Mouse (Mus musculus) forebrain, embryonic 15.5 days (tissue): ENCODE data around the gene Nme2. TPM values are rescaled to one million over a fixed set of nuclear protein-coding genes. Genes with fewer than 3 reads are reported as not detected.

Source experiments
- ATAC-seq: fragments of 200-750 bp; cut with Nextera tagmentation; replicated peaks from 2 replicates; pipeline ENCODE4 v1.8.0; 2017; ENCODE audit warnings: mild to moderate bottlenecking, moderate TSS enrichment, moderate library complexity
- H3K27ac ChIP-seq: fragments of 300-500 bp; sonication (generic); replicated peaks from 2 replicates; pipeline ENCODE4 v1.5.1; 2015; ENCODE audit warnings: mild to moderate bottlenecking, inconsistent platforms
- H3K27me3 ChIP-seq: fragments of 300-500 bp; sonication (generic); 2 replicates; pipeline ENCODE4 v1.6.1; 2015; ENCODE audit warnings: inconsistent platforms
- H3K36me3 ChIP-seq: fragments of 300-500 bp; sonication (generic); 2 replicates; pipeline ENCODE4 v1.6.1; 2015; ENCODE audit warnings: mild to moderate bottlenecking, inconsistent platforms
- H3K4me1 ChIP-seq: fragments of 300-500 bp; sonication (generic); 2 replicates; pipeline ENCODE4 v1.6.1; 2015; ENCODE audit warnings: inconsistent platforms
- H3K4me2 ChIP-seq: fragments of 300-500 bp; sonication (generic); replicated peaks from 2 replicates; pipeline ENCODE4 v1.6.1; 2015; ENCODE audit warnings: mild to moderate bottlenecking, inconsistent platforms
- H3K4me3 ChIP-seq: fragments of 300-500 bp; sonication (generic); 2 replicates; pipeline ENCODE4 v1.5.1; 2015; ENCODE audit warnings: mild to moderate bottlenecking, inconsistent platforms
- H3K9ac ChIP-seq: fragments of 300-500 bp; sonication (generic); replicated peaks from 2 replicates; pipeline ENCODE4 v1.6.1; 2015; ENCODE audit warnings: mild to moderate bottlenecking, inconsistent platforms
- H3K9me3 ChIP-seq: fragments of 300-500 bp; sonication (generic); 2 replicates; pipeline ENCODE4 v1.6.1; 2016; ENCODE audit warnings: inconsistent platforms
- WGBS: fragments of 180-500 bp; shearing (Covaris S2); methylation state at CpG from one replicate; pipeline ENCODE4 v1.1.7; 2015; ENCODE audit warnings: mixed read lengths; 5-methylcytosine and 5-hydroxymethylcytosine counted together
- polyA plus RNA-seq: library from polyadenylated mRNA; unstranded; fragments of >200 nt; fragmentation: Nextera tagmentation; extraction: Ambion mirVana; gene quantifications from 2 replicates; pipeline ENCODE4 v1.2.1, GENCODE M21; 2015

Gene Nme2
- polyA plus RNA-seq, 1 experiment from 2014 or later: 106 TPM

DNA sequence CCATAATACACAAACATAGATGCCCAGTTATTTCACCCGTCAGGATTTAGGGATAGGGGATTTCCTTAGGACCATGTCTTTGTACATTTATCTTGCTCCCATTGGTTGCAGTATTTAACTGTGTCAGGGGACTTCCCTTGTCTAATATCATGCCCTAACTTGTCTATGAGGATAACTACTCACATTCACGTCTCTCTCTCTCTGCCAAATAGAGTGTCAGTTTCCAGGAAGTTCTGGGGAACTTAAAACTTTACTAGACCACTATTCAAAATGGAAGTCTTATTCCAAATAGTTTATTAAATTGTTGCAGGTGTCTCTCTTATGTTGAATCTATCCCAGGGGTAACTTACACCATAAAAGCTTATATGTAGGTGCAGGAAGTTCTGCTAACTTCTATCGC lies 44.5 kb downstream of the Nme2 start:
- Histone ChIP-seq H3K4me2 (no peak overlapping the region), H3K27ac (no peak overlapping the region), H3K9ac (no peak overlapping the region), H3K4me1 (no peaks in the 10 kb centered on the region), H3K4me3 (no peak overlapping the region), H3K9me3 (no peaks in the 10 kb centered on the region), H3K36me3 (peaks cover 79% of the 10 kb centered on the region), H3K27me3 (no peaks in the 10 kb centered on the region)
- ATAC-seq: no peak
- 92% methylated on average over 3 of the region's 3 CpGs for WGBS

GRCm38 (mm10) chr11:93908829-93909228 lies 47.2 kb downstream of the Nme2 start:
- no peak for ATAC-seq
- H3K27me3 ChIP-seq: no peaks in the 10 kb centered on the region
- no peaks in the 10 kb centered on the region for H3K4me1 ChIP-seq
- H3K4me3 ChIP-seq: no peak overlapping the region
- H3K9ac ChIP-seq: no peak overlapping the region
- peaks cover 71% of the 10 kb centered on the region for H3K36me3 ChIP-seq
- no peaks in the 10 kb centered on the region for H3K9me3 ChIP-seq
- H3K4me2 ChIP-seq: no peak overlapping the region
- 90% methylated on average over 9 of the region's 9 CpGs for WGBS
- H3K27ac ChIP-seq: no peak overlapping the region

GRCm38 (mm10) chr11:93907839-93908238 lies 48.2 kb downstream of the Nme2 start:
- 89% methylated on average over 3 of the region's 3 CpGs for WGBS
- Histone ChIP-seq H3K27ac (no peak overlapping the region), H3K4me2 (no peak overlapping the region), H3K9ac (no peak overlapping the region), H3K27me3 (no peaks in the 10 kb centered on the region), H3K4me1 (no peaks in the 10 kb centered on the region), H3K9me3 (no peaks in the 10 kb centered on the region), H3K36me3 (peaks cover 66% of the 10 kb centered on the region), H3K4me3 (no peak overlapping the region)
- no peak for ATAC-seq

GRCm38 (mm10) chr11:93906834-93907233 lies 49.2 kb downstream of the Nme2 start:
- H3K9me3 ChIP-seq: no peaks in the 10 kb centered on the region
- no peak overlapping the region for H3K4me3 ChIP-seq
- no peak for ATAC-seq
- H3K9ac ChIP-seq: no peak overlapping the region
- H3K36me3 ChIP-seq: peaks cover 59% of the 10 kb centered on the region
- no peaks in the 10 kb centered on the region for H3K27me3 ChIP-seq
- H3K27ac ChIP-seq: no peak overlapping the region
- no peak overlapping the region for H3K4me2 ChIP-seq
- WGBS: 83% methylated on average over 4 of the region's 4 CpGs
- H3K4me1 ChIP-seq: no peaks in the 10 kb centered on the region

Other genes with a start within 250 kb of the Nme2 start
- gene Utp18, start 70.5 kb downstream of the Nme2 start, polyA plus RNA-seq: 34.0 and 37.7 TPM in 2 replicates
- gene Mbtd1, start 70.4 kb downstream of the Nme2 start, polyA plus RNA-seq: 38.5 and 43.8 TPM in 2 replicates
- 363 and 387 TPM in 2 replicates for gene Gm20390, start 12.0 kb upstream of the Nme2 start, polyA plus RNA-seq
- 312 and 316 TPM in 2 replicates for gene Nme1, start 12.3 kb upstream of the Nme2 start, polyA plus RNA-seq
- gene Spag9, start 39.8 kb upstream of the Nme2 start, polyA plus RNA-seq: 90.9 and 96.7 TPM in 2 replicates